Mouse (Mus musculus) lung, adult 2 months (tissue): ENCODE data around the gene Cgnl1.

ENCODE experiments used
- CTCF ChIP-seq: fragments of 200-500 bp; IDR thresholded peaks from 2 replicates; pipeline ENCODE4 v1.5.1; 2011; ENCODE audit warnings: mild to moderate bottlenecking, low read length, control low read depth; ENCODE audit not compliant: insufficient read depth
- POLR2A ChIP-seq: fragments of 200-500 bp; IDR thresholded peaks from 2 replicates; pipeline ENCODE4 v1.6.1; 2011; ENCODE audit warnings: low read depth, mild to moderate bottlenecking, control low read depth, low read length, borderline replicate concordance; ENCODE audit errors: extremely low read depth

DNA sequence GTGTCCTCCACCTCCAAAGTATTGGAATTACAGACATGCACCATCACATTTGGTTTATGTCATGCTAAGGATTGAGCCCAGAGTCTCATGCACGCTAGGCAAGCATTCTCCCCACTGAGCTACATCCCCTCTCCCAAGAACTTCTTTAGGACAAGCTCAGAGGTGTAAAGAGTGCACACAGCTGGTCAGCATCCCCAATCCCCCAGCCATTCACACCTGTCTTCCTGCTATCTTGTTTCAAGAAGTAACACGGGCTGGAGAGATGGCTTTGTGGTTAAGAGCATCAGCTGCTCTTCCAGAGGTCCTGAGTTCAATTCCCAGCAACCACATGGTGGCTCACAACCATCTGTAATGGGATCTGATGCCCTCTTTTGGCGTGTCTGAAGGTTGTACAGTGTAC, 44.7 kb upstream of the Cgnl1 start:
- no peak for TF ChIP-seq POLR2A
- TF ChIP-seq CTCF: no peak
